Mouse (Mus musculus) kidney, adult 8-10 months (tissue): Measurements from ENCODE around the gene Eif2b5.
"Not testable (repeated sequence)": the region's sequence is repeated elsewhere in the genome, so short reads cannot be mapped to it uniquely, and the experiment has no call there.

Experiments
- DNase-seq, 2 experiments: peaks; one replicate each; pipeline ENCODE4 v3.0.0; 2022

Gene Eif2b5

GRCm38 (mm10) chr16:20498677-20499475 lies at the start of gene Eif2b5:
Eif2b5 (plus strand) TSS chr16:20498817.
- peak; percentile 97 for DNase-seq

- DNase-seq = peak in 1 of 2 experiments; percentile 19
These were observed 46.8 kb upstream of the Eif2b5 start for GRCm38 (mm10) chr16:20451774-20452173.

- no peak for DNase-seq
These were observed 44.4 kb upstream of the Eif2b5 start for GRCm38 (mm10) chr16:20454155-20454654.

- DNase-seq = no peak
These were observed 42.5 kb upstream of the Eif2b5 start for GRCm38 (mm10) chr16:20456106-20456505.

- not testable (repeated sequence) for DNase-seq
These were observed 39.9 kb upstream of the Eif2b5 start for GRCm38 (mm10) chr16:20458736-20459135.

- DNase-seq = no peak
These were observed 33.9 kb upstream of the Eif2b5 start for GRCm38 (mm10) chr16:20464725-20465124.

GRCm38 (mm10) chr16:20470981-20471380 lies 27.6 kb upstream of the Eif2b5 start:
- peak in 1 of 2 experiments; percentile 29 for DNase-seq

GRCm38 (mm10) chr16:20471686-20472085 lies 26.9 kb upstream of the Eif2b5 start:
- DNase-seq = peak; percentile 24 to 65

- no peak for DNase-seq
These were observed 24.9 kb upstream of the Eif2b5 start for GRCm38 (mm10) chr16:20473748-20474147.

GRCm38 (mm10) chr16:20474211-20474610 lies 24.4 kb upstream of the Eif2b5 start:
- no peak for DNase-seq

- DNase-seq = no peak
These were observed 23.8 kb upstream of the Eif2b5 start for GRCm38 (mm10) chr16:20474786-20475185.

GRCm38 (mm10) chr16:20475335-20475734 lies 23.3 kb upstream of the Eif2b5 start:
- no peak for DNase-seq

- DNase-seq = peak in 1 of 2 experiments; percentile 40
These were observed 21.8 kb upstream of the Eif2b5 start for GRCm38 (mm10) chr16:20476857-20477256.

- no peak for DNase-seq
These were observed 21.3 kb upstream of the Eif2b5 start for GRCm38 (mm10) chr16:20477270-20477669.

GRCm38 (mm10) chr16:20478504-20478903 lies 20.1 kb upstream of the Eif2b5 start:
- DNase-seq = peak; percentile 82 to 84

- not testable (repeated sequence) for DNase-seq
These were observed 19.4 kb upstream of the Eif2b5 start for GRCm38 (mm10) chr16:20479026-20479760.

- DNase-seq = peak; percentile 44 to 51
These were observed 18.5 kb upstream of the Eif2b5 start for GRCm38 (mm10) chr16:20480115-20480514.

- DNase-seq = no peak
These were observed 16.9 kb upstream of the Eif2b5 start for GRCm38 (mm10) chr16:20481746-20482145.

GRCm38 (mm10) chr16:20483716-20484115 lies 14.9 kb upstream of the Eif2b5 start:
- not testable (repeated sequence) for DNase-seq

GRCm38 (mm10) chr16:20485061-20485460 lies 13.6 kb upstream of the Eif2b5 start:
- no peak for DNase-seq

- peak; percentile 77 to 81 for DNase-seq
These were observed 12.6 kb upstream of the Eif2b5 start for GRCm38 (mm10) chr16:20486048-20486447.

GRCm38 (mm10) chr16:20488151-20488550 lies 10.5 kb upstream of the Eif2b5 start:
- DNase-seq = no peak

- DNase-seq = not testable (repeated sequence)
These were observed 9.9 kb upstream of the Eif2b5 start for GRCm38 (mm10) chr16:20488751-20489150.

GRCm38 (mm10) chr16:20489233-20489632 lies 9.4 kb upstream of the Eif2b5 start:
- no peak for DNase-seq
